Mouse (Mus musculus) layer of hippocampus, adult 6 months (tissue): Measurements from ENCODE around the gene Neu3. TPM values are rescaled to one million over a fixed set of nuclear protein-coding genes. Genes with fewer than 3 reads are reported as not detected.

Experiments
- long read RNA-seq, 2 experiments: library from polyadenylated mRNA; unstranded; transcript quantifications; one replicate each; pipeline ENCODE4 v2.0.0; 2019 to 2020
- polyA plus RNA-seq: library from polyadenylated mRNA; unstranded; fragments of <200 nt; fragmentation: Nextera tagmentation; gene quantifications from 2 replicates; pipeline ENCODE4 v1.2.3, GENCODE M21; 2021

The Neu3 gene
- polyA plus RNA-seq = 1.6 and 1.8 TPM in 2 replicates
- long read RNA-seq, experiment 1, partial matches to known transcripts = 0 of 1 reads
- long read RNA-seq, experiment 1, other reads (novel, unspliced or antisense) = 1 of 1 reads
- long read RNA-seq, experiment 2, transcript Neu3-201 (3 exons, 3,341 nt) = major isoform, 7 of 9 reads
- long read RNA-seq, experiment 2, partial matches to known transcripts = 0 of 9 reads
- long read RNA-seq, experiment 2, other reads (novel, unspliced or antisense) = 2 of 9 reads

DNA sequence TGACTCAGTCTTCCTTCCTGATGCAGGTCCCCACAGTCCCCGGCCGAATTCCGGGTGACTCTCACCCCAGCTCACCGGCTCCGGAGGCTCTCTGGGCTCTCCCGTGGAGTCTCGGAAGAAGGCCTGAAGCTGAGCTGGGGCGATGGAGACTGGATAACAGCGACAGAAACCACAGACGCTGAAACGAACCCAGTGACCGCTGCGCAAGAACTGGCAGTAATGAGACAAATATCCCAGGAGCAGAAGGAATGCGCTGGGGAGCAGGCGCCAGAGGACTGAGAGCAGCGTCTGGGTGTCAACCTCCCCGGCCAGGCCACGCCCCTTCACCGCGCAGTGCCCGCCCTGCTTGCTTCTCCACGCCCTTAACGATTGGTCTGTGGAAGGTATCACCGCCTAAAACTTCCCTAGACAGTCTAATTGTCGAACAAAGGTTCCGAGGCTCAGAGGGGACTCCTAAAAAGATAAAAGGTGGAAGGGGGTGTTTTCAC, at the start of gene Neu3:
Gene Neu3 (minus strand): TSS at position 335 of the 488 bp plus-strand sequence.

DNA sequence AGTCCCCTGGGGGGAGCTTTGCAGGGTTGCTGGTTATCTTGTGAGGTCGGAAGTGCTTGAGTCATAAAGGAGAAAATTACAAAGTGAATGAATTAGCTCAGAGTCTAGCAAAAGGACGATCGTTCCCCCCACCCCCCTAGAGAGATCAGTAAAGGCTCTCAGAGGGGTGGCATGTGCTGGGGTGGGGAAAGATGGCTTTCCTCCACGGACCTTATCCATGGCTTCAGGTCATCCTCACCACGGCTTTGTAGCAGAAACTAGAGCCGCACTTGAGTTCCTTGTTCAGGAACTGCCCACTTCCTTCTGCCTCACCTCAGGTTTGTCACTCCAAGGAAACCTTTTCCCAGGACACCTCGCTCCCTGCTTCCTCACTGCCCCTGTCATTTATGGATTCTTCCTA, 35.1 kb upstream of the Neu3 start, which contains the start of gene Spcs2:
Gene Spcs2 (minus strand): TSS at position 101 of the 400 bp plus-strand sequence.

GRCm38 (mm10) chr7:99858813-99859585, 30.8 kb upstream of the Neu3 start, which contains the start of gene Xrra1:
Xrra1 (plus strand) TSS chr7:99859116.

GRCm38 (mm10) chr7:99763207-99763606, 65.0 kb downstream of the Neu3 start, which contains the start of gene Olfr521:
Olfr521 (plus strand) TSS chr7:99763507.

Other genes starting within 250 kb of the Neu3 start
- gene Tpbgl, start 201.3 kb downstream of the Neu3 start, polyA plus RNA-seq = 2.4 and 3.0 TPM in 2 replicates
- gene Slco2b1, start 117.1 kb downstream of the Neu3 start, polyA plus RNA-seq = 5.2 TPM in 2 replicates
- not detected in 2 replicates for gene Olfr520, start 98.1 kb downstream of the Neu3 start, polyA plus RNA-seq
- not detected in 2 replicates for gene Olfr521, start 64.9 kb downstream of the Neu3 start, polyA plus RNA-seq
- 1.0 and 1.3 TPM in 2 replicates for gene Xrra1, start 30.7 kb upstream of the Neu3 start, polyA plus RNA-seq
- gene Spcs2, start 35.0 kb upstream of the Neu3 start, polyA plus RNA-seq = 217 and 231 TPM in 2 replicates
- gene Rnf169, start 152.0 kb upstream of the Neu3 start, polyA plus RNA-seq = 5.1 and 5.5 TPM in 2 replicates
- gene Chrdl2, start 177.8 kb upstream of the Neu3 start, polyA plus RNA-seq = not detected in 2 replicates